Mouse (Mus musculus): ENCODE data around the gene Coro1a. TPM values are rescaled to one million over a fixed set of nuclear protein-coding genes. Genes with fewer than 3 reads are reported as not detected.

The Coro1a gene
- polyA plus RNA-seq, 1 experiment from 2014 or later = 109 TPM

DNA sequence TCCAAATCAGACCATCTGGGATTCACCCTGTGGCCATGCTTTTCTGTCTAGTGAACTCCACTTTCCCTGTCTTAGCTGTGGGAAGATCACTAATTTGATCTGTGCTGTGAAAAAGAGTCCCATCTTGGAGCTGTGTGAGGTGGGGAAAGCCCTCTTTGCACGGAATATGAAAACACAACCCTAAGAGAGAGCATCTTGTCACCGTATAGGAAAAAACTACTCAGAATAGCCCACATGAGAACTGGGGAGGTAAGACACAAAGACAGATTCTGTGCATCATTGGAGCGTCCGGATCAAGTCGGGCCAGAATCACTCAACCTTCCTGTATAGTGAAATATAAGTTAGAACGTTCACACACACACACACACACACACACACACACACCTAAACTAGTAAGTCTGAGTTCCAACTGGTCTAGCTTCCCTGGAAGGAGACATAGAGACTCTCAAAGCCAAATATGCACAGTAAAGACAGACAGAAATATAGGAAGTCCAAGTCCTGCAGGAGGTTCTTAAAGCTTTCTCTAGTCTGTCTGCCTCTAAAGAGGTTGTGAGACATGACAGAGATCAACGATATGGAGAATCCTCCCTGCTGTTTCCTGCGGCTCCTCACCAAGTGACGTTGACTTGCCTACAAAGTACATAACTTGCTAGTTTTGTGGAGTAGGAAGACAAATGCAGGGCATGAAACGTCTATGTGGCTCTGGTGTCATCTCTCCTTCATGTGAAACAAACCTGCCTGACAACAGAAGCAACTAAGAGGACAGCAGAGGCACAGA, 777 bp upstream of the Coro1a start:
- peaks cover 19% of the 10 kb centered on the region for H3K4me1 ChIP-seq (replicated peaks)
- WGBS (ENCODE audit: insufficient replicate concordance) = 73% methylated on average over 10 of the region's 10 CpGs
- peaks cover 26% of the 10 kb centered on the region for H3K27me3 ChIP-seq
- no peaks in the 10 kb centered on the region for H3K36me3 ChIP-seq (replicated peaks)
- H3K4me3 ChIP-seq (replicated peaks) = no peak overlapping the region
- no peak for ATAC-seq (ENCODE audit: insufficient read depth)
- H3K27ac ChIP-seq (replicated peaks) = no peak overlapping the region
- H3K9ac ChIP-seq = no peak overlapping the region
- H3K4me2 ChIP-seq = no peak overlapping the region
- H3K9me3 ChIP-seq (replicated peaks) = no peaks in the 10 kb centered on the region

DNA sequence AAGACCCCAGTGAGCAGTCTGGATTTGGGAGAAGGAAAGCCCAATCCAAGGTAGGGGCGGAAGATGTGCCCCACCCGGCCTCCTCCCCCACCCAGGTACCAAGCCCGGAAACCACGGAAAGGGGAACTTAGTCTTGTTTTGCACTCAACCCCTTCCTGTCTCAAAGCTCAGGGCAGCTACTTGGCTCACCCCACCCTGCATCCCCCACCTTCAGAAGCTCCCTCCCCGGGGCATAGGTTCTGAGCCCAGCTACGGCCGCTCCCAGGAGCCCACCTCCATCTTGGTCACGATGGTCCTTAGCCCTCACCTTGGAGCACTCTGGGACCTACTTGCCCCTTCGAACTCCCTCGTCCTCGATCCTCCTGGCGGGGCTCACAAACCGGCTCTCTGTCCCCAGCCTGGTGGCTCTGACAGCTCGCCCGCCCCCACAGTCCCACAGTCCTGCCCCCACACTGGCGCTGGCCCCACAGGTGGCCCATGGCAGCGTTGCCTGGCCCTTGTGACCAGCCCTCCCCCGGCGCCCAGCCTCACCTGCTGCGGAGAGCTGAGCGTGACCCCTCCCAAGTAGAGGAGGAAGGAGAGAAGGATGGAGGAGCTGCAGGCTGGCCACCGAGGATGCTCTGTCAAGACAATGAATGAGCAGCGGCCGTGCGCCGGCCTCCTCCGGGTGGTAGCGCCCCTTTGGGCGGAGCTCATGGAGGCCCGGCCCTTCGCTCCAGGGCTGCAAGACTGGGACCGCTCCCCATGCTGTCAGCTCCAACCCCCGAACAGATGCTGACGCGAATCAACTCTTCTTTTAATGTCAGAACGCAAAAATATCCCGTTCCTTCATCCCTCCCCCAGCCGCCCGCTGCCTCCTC, 3.2 kb downstream of the Coro1a start:
- WGBS (ENCODE audit: insufficient replicate concordance) = 1% methylated on average over 39 of the region's 39 CpGs
- Histone ChIP-seq H3K27me3 (peaks cover 37% of the 10 kb centered on the region), H3K9ac (peak overlapping the region; percentile 30; the same call in 1 of the 2 replicates), H3K36me3 (replicated peaks) (peaks cover 16% of the 10 kb centered on the region), H3K27ac (replicated peaks) (peak overlapping the region; percentile 78), H3K9me3 (replicated peaks) (no peaks in the 10 kb centered on the region), H3K4me3 (replicated peaks) (peak overlapping the region; percentile 56), H3K4me1 (replicated peaks) (peaks cover 42% of the 10 kb centered on the region), H3K4me2 (peak overlapping the region; percentile 68)
- ATAC-seq (ENCODE audit: insufficient read depth) = peak; percentile 39

DNA sequence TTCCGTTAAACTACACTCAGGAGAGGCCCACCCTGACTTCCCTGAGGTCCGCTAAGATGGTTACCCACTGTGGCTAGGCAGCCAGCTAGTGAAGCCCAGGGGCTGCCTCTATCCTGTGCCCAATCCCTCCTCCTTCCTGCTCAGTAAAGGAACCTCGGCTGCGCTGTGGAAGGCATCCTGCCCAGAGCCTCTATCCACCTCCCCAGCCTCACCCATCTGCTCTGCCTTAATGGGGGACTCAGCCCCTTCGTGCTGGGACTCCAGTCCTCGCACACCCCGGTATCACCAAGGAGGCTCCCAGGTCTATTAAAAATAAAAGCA, 3.9 kb downstream of the Coro1a start:
- H3K27me3 ChIP-seq = peaks cover 37% of the 10 kb centered on the region
- peaks cover 46% of the 10 kb centered on the region for H3K4me1 ChIP-seq (replicated peaks)
- H3K4me2 ChIP-seq = peak overlapping the region; percentile 68
- 7% methylated on average over 7 of the region's 7 CpGs for WGBS (ENCODE audit: insufficient replicate concordance)
- peak overlapping the region; percentile 2; the same call in 1 of the 2 replicates for H3K9ac ChIP-seq
- H3K27ac ChIP-seq (replicated peaks) = peak overlapping the region; percentile 78
- no peaks in the 10 kb centered on the region for H3K9me3 ChIP-seq (replicated peaks)
- H3K4me3 ChIP-seq (replicated peaks) = peak overlapping the region; percentile 56
- H3K36me3 ChIP-seq (replicated peaks) = peaks cover 23% of the 10 kb centered on the region
- no peak for ATAC-seq (ENCODE audit: insufficient read depth)

DNA sequence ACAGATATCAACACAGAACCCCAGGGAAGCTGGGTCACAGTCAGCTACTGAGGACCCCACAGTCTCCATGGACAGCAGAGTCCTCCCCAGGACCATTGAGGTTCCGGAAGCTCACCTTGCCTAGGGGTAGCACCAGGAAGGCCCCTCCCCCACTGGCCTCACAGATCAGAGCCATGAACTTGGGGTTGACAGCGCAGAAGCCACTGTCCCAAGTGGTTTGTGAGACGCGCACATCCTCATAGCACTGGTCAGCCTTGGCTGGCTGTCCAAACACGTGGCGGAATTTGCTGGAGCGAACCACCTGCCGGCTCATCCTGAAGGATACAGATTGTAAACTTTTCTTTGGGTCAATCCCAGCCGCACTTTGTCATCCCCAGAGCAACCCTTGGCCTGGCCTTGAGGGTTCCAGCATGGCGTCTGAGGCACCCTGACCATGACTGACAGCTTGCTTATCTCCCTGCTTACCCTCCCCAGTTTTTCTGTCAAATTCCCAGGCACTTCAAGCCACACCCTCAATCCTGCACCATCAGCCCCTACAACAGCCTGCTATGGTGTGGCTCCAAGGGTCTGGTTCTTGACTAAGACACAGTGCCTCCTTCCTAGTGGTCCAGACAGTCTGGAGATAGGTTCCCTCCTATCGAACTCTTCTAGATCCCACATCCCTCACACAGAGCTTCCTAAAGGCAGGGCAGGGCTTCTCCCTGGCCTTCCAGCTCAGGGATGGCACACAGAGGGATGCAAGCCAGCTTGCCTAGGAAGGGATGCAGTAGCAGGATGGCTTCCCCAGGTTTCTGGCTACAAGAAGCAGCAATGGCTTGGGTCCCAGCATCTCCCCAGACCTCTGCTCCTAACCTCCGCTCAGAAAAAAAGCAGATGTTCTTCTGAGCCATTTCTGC, 4.5 kb downstream of the Coro1a start:
- Histone ChIP-seq H3K27me3 (peaks cover 37% of the 10 kb centered on the region), H3K4me1 (replicated peaks) (peaks cover 46% of the 10 kb centered on the region), H3K4me3 (replicated peaks) (peak overlapping the region; percentile 56), H3K9me3 (replicated peaks) (no peaks in the 10 kb centered on the region), H3K36me3 (replicated peaks) (peaks cover 25% of the 10 kb centered on the region), H3K4me2 (peak overlapping the region; percentile 32), H3K9ac (0 out of 2 replicates have a peak overlapping the region, but pooled peaks have one; percentile 2), H3K27ac (replicated peaks) (peak overlapping the region; percentile 78)
- 40% methylated on average over 12 of the region's 12 CpGs for WGBS (ENCODE audit: insufficient replicate concordance)
- no peak for ATAC-seq (ENCODE audit: insufficient read depth)

DNA sequence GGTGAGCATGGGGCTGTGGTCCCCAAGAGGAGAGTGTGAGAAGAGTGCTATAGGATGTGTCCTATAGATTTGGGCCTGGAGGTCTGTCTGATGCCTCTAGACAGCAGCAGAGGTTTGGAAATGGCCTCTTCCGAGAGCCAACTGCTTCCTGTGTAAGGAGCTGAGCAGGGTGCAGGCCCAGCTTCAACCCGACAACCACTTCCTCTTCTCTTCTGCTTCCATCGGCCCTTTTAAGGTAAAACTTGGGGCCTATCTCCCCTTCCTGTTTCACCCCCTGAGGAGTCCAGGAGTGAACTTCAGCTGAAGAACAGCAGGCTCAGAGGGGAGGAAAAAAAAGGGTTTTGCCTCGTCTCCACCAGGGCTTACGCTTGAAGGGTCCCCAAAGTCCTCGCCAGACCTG, 5.2 kb downstream of the Coro1a start:
- H3K36me3 ChIP-seq (replicated peaks) = peaks cover 33% of the 10 kb centered on the region
- no peak for ATAC-seq (ENCODE audit: insufficient read depth)
- no peak overlapping the region for H3K9ac ChIP-seq
- H3K27me3 ChIP-seq = peaks cover 37% of the 10 kb centered on the region
- peaks cover 50% of the 10 kb centered on the region for H3K4me1 ChIP-seq (replicated peaks)
- H3K4me3 ChIP-seq (replicated peaks) = peak overlapping the region; percentile 56
- H3K4me2 ChIP-seq = peak overlapping the region; percentile 54
- peak overlapping the region; percentile 78 for H3K27ac ChIP-seq (replicated peaks)
- WGBS (ENCODE audit: insufficient replicate concordance) = 26% methylated on average over 6 of the region's 6 CpGs
- no peaks in the 10 kb centered on the region for H3K9me3 ChIP-seq (replicated peaks)

DNA sequence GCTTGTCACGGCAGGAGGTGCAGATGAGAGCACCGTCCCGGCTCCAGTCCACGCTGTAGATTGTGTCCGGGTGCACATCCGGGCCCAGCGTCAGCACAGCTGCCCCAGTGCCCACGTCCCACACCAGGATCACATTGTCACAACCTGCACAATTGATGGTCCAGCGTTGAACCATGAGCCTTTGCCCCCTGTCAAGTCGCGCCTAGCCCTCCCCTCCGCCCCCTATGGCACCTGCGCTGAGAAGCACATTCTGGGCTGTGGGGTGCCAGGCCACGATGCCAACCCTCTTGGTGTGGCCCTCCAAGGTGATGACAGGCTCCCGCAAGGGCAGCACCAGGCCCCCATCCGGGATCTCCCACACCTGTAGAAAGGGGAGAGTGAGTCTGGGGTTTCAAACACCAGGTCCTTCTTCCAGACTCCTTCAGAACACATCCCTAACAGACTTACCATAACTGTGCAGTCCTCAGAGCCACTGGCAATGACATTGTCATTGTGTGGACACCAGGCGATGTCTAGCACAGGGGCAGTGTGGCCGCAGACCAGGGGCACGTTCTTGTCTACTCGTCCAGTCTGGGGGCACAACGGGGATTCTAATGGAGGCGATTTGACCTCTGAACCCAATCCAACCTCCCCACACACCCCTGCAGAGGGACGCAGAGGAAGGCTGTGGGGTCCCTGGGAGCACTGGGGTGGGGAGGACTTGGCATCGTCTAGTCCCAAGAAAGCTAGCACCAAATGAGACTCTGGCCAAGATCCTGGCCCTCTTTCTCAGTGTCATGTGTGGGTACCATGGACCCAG, 5.8 kb downstream of the Coro1a start:
- H3K9ac ChIP-seq = no peak overlapping the region
- peak overlapping the region; percentile 56 for H3K4me3 ChIP-seq (replicated peaks)
- WGBS (ENCODE audit: insufficient replicate concordance) = 48% methylated on average over 24 of the region's 24 CpGs
- ATAC-seq (ENCODE audit: insufficient read depth) = no peak
- peaks cover 54% of the 10 kb centered on the region for H3K4me1 ChIP-seq (replicated peaks)
- peaks cover 37% of the 10 kb centered on the region for H3K27me3 ChIP-seq
- peak overlapping the region; percentile 55; the same call in 1 of the 2 replicates for H3K27ac ChIP-seq (replicated peaks)
- H3K9me3 ChIP-seq (replicated peaks) = no peaks in the 10 kb centered on the region
- peak overlapping the region; percentile 54 for H3K4me2 ChIP-seq
- peaks cover 34% of the 10 kb centered on the region for H3K36me3 ChIP-seq (replicated peaks)

DNA sequence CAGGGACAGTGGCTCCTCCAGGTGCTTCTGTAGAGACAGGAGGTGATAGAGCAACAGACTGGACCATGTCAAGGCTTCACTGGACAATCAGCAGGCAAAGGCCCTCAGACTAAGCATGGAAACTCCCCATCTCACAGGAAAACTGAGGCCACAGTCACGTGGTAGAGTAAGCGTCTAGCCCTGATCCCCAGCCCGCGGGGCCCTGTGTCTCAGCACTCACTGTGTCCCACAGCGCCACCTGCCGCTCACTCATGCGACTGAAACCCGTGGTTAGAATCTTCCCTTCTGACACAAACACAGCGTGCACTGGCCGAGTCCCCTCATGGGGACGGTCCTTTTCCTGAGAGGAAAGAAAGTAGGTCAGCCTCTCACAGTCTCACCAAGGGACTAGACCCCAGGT, 6.5 kb downstream of the Coro1a start:
- ATAC-seq (ENCODE audit: insufficient read depth) = peak; percentile 42
- Histone ChIP-seq H3K27ac (replicated peaks) (no peak overlapping the region), H3K4me2 (peak overlapping the region; percentile 54), H3K4me3 (replicated peaks) (peak overlapping the region; percentile 56), H3K27me3 (peaks cover 37% of the 10 kb centered on the region), H3K4me1 (replicated peaks) (peaks cover 61% of the 10 kb centered on the region), H3K9ac (no peak overlapping the region), H3K9me3 (replicated peaks) (no peaks in the 10 kb centered on the region), H3K36me3 (replicated peaks) (peaks cover 37% of the 10 kb centered on the region)
- WGBS (ENCODE audit: insufficient replicate concordance) = under 1% methylated on average over 11 of the region's 11 CpGs

DNA sequence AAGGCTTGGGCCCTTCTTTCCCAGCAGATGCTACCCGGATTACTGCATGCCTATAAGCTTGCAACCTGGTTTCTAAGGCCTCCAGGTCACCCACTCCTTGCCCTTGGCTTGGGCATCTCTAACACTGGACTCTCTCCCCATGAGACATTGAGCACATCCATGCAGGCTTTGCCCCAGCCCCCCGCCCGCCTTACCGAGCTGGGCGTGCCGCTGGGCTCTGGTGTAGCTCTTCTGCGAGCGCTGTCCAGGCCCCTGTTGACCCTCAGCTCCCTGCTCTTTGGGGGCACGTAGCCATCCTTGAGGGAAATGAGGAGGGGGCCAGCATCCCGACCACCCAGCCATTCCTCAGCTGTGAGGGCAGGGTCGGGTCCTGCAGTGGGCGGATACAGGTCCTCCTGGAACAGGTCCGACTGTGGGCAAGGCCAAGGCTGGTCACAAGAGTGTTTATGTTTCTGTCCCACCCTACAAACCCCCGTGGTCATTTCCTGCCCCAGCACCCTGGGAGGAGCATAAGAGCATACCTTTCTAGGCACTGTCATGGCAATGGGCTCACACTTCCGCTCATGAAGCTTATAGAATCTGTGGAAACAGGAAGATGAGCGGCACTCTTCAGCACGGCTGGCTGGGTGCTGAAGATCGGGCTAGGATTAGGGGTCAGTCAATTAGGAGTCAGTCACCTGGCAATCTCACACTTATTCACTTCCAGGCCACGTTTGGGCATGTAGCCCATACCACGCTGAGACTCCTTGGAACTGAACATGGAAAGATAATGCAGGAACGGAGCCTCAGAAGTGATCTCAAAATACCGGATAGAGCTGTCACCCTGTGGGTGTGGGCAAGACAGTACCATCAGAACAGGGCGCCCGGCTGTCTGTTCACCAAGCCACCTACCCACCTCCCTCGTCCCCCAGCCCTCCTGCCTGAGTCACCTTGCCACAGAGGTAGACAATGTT, 7.2 kb downstream of the Coro1a start:
- H3K4me3 ChIP-seq (replicated peaks) = 0 out of 2 replicates have a peak overlapping the region, but pooled peaks have one; percentile 56
- WGBS (ENCODE audit: insufficient replicate concordance) = 72% methylated on average over 25 of the region's 25 CpGs
- no peaks in the 10 kb centered on the region for H3K9me3 ChIP-seq (replicated peaks)
- H3K9ac ChIP-seq = no peak overlapping the region
- H3K36me3 ChIP-seq (replicated peaks) = peaks cover 37% of the 10 kb centered on the region
- no peak overlapping the region for H3K27ac ChIP-seq (replicated peaks)
- H3K4me1 ChIP-seq (replicated peaks) = peaks cover 61% of the 10 kb centered on the region
- ATAC-seq (ENCODE audit: insufficient read depth) = no peak
- H3K4me2 ChIP-seq = peak overlapping the region; percentile 54
- peaks cover 30% of the 10 kb centered on the region for H3K27me3 ChIP-seq

DNA sequence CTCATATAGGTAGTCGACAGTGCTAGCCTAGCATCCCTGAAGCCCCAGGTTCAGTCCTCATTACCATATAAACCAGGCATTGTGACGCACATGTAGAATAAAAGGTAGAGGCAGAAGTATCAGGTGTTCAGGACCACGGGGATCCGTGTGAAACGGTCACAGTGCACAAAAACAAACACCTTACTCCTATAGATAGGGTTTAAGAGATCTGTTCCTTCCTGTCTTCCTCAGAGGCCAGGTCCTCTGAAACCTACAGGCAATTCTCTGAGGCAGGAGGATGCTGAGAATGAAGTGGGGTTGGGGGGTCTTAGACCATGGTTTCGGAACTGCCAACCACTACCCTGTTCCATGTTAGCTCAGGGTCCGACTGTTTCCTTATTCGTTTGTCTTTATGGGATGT, 9.7 kb downstream of the Coro1a start:
- no peaks in the 10 kb centered on the region for H3K9me3 ChIP-seq (replicated peaks)
- H3K9ac ChIP-seq = no peak overlapping the region
- no peak overlapping the region for H3K4me3 ChIP-seq (replicated peaks)
- peaks cover 5% of the 10 kb centered on the region for H3K27me3 ChIP-seq
- H3K36me3 ChIP-seq (replicated peaks) = peaks cover 37% of the 10 kb centered on the region
- H3K27ac ChIP-seq (replicated peaks) = no peak overlapping the region
- no peak for ATAC-seq (ENCODE audit: insufficient read depth)
- WGBS (ENCODE audit: insufficient replicate concordance) = 77% methylated on average over 8 of the region's 8 CpGs
- peaks cover 61% of the 10 kb centered on the region for H3K4me1 ChIP-seq (replicated peaks)
- H3K4me2 ChIP-seq = no peak overlapping the region

Data from liver, embryonic 15.5 days (tissue).